Mouse (Mus musculus) liver, postnatal 0 days (tissue): Measurements from ENCODE around the gene Rapgef6.

Source experiments
- CTCF ChIP-seq: sonication (generic); IDR thresholded peaks from 2 replicates; pipeline ENCODE4 v1.5.1; 2016; ENCODE audit warnings: antibody characterized with exemption, low read depth
- EP300 ChIP-seq: IDR thresholded peaks from 2 replicates; pipeline ENCODE4 v1.6.1; 2016; ENCODE audit warnings: antibody characterized with exemption, low read depth, mild to moderate bottlenecking

GRCm38 (mm10) chr11:54673575-54674298 is 151.1 kb downstream of the Rapgef6 start:
- no peak for TF ChIP-seq CTCF
- TF ChIP-seq EP300: no peak
